Mouse (Mus musculus) hindlimb bud, embryonic 11.5 days (tissue): ENCODE results near the gene Vsig2.

Experiments
- DNase-seq: peaks from one replicate; pipeline ENCODE4 v3.0.0-alpha.2; 2012; ENCODE audit warnings: low read depth, low spot score; ENCODE audit errors: extremely low spot score

Gene Vsig2

DNA sequence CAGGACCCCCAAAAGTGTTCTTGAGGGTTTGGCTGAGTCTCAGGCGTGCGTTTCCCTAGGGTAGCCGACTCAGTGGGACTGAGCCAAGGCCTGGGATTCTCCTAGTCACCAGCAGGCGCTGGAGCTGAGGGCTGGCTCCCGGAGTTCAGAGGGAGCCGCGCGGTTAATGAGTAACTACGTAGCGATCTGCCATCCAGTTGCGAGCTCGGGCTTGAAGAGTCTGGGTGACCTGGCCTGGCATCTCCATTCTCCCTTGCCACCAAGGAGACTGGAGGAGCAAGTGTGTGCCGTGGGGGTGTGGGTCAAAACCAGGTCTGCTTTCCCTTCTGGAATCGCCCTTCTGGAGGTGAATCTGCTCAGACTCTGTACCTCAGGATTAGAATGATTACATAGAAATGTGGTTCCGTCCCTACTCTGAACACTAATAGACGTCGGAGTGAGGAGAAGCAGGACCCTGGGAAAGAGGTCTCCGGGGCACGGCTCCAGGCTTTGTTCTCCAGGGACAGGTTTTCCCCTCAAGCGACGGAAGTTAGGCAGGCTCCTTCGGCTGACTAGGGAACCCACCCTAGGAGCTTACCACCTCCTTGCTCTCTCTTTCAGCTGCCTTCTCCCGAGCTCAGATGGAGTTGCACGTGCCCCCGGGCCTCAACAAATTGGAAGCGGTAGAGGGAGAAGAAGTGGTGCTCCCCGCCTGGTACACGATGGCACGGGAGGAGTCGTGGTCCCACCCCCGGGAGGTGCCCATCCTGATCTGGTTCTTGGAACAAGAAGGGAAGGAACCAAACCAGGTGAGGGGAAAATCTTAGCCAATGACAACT is 8.0 kb upstream of the Vsig2 start:
- no peak for DNase-seq

DNA sequence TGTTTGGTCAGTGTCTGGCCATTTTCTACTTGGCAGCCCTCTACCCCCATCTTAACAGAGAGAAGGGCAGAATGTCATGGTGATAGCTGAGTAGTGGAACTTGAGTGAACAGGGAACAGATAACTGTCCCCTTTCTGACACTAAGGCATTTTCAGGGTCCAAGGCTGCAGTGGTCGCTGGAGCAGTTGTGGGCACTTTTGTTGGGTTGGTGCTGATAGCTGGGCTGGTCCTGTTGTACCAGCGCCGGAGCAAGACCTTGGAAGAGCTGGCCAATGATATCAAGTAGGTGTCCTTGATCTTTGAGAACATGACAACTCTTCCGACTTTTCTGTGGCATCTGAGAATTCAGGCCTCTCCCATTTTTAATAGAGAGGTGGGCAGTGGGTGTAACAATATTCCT is 2.2 kb upstream of the Vsig2 start:
- no peak for DNase-seq

- DNase-seq = no peak
Observed at GRCm38 (mm10) chr9:37537658-37538250, 1.3 kb upstream of the Vsig2 start.

GRCm38 (mm10) chr9:37540226-37540625 is 1.2 kb downstream of the Vsig2 start:
- no peak for DNase-seq

DNA sequence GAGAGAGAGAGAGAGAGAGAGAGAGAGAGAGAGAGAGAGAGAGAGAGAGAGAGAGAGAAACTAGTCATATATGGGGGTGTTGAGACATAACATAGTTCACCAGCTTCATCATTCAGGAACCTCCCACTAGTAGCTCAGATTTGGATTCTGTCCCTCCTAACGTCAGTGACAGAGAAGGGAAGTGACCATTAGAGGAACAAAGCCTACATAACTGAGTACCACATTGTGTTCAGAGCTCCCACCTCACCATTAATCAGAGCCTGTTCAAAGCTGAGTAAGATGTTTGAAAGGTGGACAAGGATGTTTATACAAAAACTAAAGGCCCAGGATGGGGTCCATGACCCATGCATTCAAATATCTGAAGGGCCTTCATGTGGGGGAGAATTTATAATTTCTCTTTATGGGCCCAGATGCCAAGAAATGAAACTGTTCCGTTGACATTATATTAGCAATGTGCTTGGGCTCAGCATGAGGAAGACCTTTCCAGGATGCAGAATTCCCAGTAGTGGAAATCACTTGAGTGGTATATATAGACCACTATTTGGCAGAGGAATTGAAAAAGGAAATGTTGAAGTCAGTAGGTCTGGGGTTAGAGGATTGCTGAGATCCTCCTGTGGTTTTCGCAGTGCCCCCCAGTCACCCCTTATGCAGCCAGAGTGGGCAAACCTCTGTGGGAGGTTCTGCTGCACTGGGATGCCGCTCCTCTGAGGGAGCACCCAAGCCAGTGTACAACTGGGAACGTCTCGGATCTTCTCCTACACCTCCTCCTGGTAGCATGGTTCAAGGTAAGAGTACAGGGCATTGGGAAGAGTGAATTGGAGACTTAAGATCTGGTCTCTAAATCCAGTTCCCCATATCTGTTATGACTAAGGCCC is 1.9 kb downstream of the Vsig2 start:
- no peak for DNase-seq

- DNase-seq = no peak
Observed at GRCm38 (mm10) chr9:37541851-37542642, 3.0 kb downstream of the Vsig2 start.

DNA sequence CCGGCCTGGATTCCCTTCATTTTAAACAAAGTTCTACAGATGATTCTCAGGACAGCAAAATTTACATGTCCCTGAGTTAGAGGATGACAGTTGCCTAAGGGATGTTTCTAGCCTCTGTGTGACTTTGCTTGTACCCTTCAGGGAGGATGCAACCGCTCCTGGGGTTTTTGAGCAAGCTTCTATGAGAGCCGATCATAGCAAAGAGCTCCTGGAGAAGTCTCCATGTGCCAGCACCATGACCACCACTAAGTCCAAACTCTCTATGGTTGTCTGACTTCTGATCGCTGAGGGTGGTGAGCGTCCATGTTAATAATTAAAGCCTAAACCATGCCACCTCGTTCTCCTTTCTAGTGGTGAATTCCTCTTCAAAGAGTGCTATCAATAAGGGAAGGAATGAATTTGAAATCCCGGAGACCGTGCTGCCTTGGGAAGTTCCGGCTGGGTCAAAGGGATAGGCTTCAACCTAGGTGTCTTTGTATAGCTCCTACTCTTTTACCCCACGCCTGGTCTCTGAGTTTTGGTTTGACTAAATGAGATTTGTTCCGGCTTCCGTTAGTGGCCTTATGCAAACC is 4.9 kb downstream of the Vsig2 start:
- DNase-seq = no peak

DNA sequence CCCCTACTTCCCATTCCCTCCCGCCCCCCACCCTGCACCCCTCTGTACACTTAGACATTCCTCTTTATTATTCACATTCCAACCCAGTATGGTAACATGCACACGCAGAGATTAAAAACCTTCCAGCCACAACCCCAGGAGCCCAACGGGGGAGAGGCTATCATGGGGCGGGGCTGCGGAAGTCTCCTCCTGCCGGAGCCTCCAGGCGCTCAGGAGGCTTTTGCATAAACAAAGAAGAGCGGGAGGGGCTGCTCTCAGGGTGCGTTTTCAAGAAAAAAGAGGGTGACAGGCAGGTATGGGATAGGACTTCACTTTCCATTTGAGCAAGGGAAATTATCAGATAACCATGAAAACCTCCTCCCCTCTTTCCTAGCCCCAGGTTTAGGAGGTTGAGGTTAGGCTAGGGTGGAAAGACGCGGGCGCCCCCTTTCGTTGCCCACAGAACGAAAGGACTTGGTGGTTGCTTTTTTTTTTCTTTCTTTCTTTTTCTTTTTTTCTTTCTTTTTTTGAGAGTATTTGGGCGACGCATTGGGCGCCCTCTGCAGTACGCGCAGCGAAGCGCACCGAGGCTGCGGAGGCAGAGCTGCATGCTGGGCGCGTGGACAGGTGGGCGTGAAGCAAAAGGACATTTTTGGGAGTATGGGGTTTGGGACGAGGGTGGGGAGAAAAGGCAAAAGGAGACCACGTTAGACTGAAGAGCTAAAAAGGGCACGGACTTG is 5.6 kb downstream of the Vsig2 start:
- DNase-seq = no peak

DNA sequence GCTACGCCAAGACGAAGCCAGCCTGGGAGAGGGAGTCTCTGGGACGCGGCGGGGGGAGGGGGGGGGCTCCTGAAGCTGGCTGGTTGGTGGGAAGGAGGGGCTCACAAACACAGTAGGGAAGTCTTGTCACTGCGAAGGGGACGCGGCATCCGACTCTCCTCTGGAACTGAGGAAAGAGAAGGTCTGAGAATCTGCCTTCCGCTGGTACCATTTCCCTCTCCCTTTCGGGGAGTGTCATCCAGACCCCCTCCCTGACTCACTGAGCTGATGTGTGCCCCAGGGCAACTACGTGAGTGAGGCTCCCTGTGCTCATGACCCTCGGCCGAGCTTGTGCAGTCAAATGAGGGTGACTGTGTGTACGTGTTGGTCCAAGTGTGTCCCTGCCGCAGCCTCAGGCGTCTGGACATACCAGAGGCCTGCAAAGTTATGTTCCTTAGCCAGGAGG is 6.1 kb downstream of the Vsig2 start:
- DNase-seq = no peak

DNA sequence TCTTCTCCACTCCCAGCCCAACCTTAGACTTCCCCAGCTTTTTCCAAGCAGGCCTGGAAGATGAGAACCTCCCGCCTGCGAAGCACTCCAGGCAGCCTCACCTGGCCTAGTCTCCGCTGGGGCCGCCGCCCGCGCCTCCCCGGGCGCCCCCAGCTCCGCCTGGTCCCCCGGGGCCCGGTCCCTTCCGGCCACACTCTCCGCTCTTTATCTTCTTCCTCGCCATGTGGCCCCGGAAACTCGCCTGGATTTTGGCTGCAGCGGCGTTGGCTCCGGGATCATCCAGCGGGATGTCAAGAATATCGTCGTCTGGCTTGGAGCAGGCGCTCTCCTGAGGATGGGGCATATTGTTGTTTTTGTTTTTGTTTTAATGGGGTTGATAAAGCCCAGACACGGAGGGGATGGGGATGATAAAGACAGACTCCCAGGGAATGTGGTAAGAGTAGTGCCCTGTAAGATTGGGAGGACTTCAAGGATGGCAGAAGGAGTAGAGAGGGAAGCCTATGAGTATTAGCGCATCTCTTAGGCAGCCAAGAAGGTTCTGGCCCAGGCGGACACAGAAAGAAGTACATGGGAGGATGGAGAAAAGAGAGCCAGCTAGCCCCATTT is 6.9 kb downstream of the Vsig2 start:
- no peak for DNase-seq

DNA sequence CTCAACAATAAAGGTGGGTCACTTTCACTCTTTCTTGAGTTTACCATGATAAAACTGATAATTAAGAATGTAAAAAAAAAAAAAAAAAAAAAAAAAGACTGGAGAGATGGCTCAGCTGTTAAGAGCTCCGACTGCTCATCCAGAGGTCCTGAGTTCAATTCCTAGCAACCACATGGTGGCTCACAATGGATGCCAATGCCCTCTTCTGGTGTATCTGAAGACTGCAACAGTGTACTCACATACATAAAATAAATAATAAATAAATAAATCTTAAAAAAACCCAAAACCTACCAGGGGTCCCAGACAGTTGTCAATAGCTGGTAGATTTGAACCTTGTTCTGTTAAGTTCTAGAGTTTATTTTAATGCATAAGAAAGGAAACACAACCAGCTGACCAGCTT is 7.8 kb downstream of the Vsig2 start:
- DNase-seq = no peak

DNA sequence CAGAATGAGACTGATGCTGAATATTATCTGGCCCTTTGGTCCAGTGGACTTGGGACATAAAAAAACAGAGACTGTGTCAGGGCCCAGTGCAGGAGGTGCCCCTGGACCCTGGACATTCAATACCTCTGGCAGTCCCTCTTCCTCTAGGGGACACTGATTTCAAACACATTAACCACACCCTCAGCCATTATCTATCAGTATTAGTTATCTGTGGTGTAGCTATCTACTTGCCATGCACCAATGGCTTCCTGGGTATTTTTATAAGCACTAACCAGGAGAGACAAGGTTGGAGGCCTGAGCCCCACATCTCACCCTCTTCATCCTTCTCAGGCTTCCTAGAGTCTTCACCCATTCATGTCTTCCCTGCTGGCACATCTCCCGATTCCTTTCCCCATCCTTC is 11.4 kb downstream of the Vsig2 start:
- DNase-seq = no peak

DNA sequence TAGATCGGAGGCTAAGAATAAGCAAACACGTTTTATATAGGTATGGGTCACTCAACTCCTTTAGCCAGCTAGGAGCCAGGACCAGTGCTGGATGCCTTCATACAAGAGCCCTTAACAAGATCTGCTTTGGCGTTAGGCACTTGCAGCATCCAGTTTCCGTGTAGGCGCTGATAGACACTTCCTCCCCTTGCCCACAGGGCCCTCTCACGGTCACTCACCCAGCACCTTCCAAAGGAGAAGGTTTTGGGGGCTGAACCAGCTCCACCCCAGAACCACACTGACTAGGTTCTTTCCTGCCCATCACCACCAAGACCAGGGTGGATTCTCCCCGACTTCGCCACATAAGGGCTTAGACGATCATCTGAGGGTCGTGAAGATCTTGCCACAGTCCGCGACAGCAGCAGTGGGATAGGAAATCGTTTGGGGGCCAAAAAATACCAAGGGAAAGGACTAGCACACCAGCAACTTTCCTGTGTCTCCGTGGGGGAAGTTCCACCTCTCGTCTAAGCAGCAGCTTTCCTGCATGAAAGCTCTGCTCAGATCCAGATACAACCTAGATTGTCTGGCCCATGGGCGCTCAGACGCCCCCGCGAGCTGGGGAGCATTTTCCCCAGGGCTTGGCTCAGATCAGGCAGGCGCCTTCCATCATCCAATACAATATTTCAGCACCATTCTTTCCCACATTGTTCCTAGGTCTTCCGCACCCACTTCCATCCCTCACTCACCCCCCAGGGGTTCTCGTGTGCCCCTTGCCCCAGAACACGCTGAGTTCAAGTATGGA is 12.9 kb downstream of the Vsig2 start:
- DNase-seq = no peak

- no peak for DNase-seq
Observed at GRCm38 (mm10) chr9:37552536-37553293, 13.7 kb downstream of the Vsig2 start, which contains the start of gene Nrgn. TSS of gene Nrgn (minus strand) at chr9:37552904.

- no peak for DNase-seq
Observed at GRCm38 (mm10) chr9:37554279-37554678, 15.2 kb downstream of the Vsig2 start.

- DNase-seq = no peak
Observed at GRCm38 (mm10) chr9:37554838-37555748, 16.0 kb downstream of the Vsig2 start, which contains the start of gene Siae. TSS of gene Siae (plus strand) at chr9:37555698.

GRCm38 (mm10) chr9:37556366-37556765 is 17.3 kb downstream of the Vsig2 start:
- no peak for DNase-seq
